Mouse (Mus musculus) heart, adult 2 months (tissue): ENCODE data around the gene Dcst1. TPM values are rescaled to one million over a fixed set of nuclear protein-coding genes. Genes with fewer than 3 reads are reported as not detected.

Experiments used
- DNase-seq, 2 experiments: peaks; one replicate each; pipeline ENCODE4 v3.0.0; 2021
- H3K27ac ChIP-seq: fragments of 200-600 bp; 2 replicates; pipeline ENCODE4 v1.8.1; 2022
- H3K27me3 ChIP-seq: fragments of 200-500 bp; 2 replicates; pipeline ENCODE4 v1.6.1; 2012; ENCODE audit warnings: mild to moderate bottlenecking, low read length, inconsistent platforms, mixed read lengths; ENCODE audit not compliant: control insufficient read depth, insufficient read depth
- H3K36me3 ChIP-seq: fragments of 200-500 bp; 2 replicates; pipeline ENCODE4 v1.6.1; 2012; ENCODE audit warnings: low read length, inconsistent platforms; ENCODE audit not compliant: control insufficient read depth, insufficient read depth
- H3K4me1 ChIP-seq: fragments of 200-500 bp; 2 replicates; pipeline ENCODE4 v1.6.1; 2011; ENCODE audit warnings: low read length; ENCODE audit not compliant: control insufficient read depth, insufficient read depth
- H3K4me3 ChIP-seq: fragments of 200-600 bp; 2 replicates; pipeline ENCODE4 v1.8.1; 2022
- H3K79me2 ChIP-seq: fragments of 200-500 bp; replicated peaks from 2 replicates; pipeline ENCODE4 v1.6.1; 2012; ENCODE audit warnings: mild to moderate bottlenecking, inconsistent platforms, low read length, moderate library complexity, mixed read lengths; ENCODE audit not compliant: control insufficient read depth, insufficient read depth
- H3K9ac ChIP-seq: fragments of 200-500 bp; 2 replicates; pipeline ENCODE4 v1.6.1; 2012; ENCODE audit warnings: low read depth, mild to moderate bottlenecking, control low read depth, inconsistent platforms, low read length, mixed read lengths
- CTCF ChIP-seq: fragments of 200-600 bp; IDR thresholded peaks from 2 replicates; pipeline ENCODE4 v1.8.1; 2022; ENCODE audit warnings: antibody characterized with exemption, mild to moderate bottlenecking, moderate library complexity
- EP300 ChIP-seq: fragments of 200-500 bp; IDR thresholded peaks from 2 replicates; pipeline ENCODE4 v1.6.1; 2011; ENCODE audit warnings: low read depth, low read length, control low read depth; ENCODE audit not compliant: insufficient read depth
- POLR2A ChIP-seq: fragments of 200-500 bp; IDR thresholded peaks from 2 replicates; pipeline ENCODE4 v1.6.1; 2011; ENCODE audit warnings: mild to moderate bottlenecking, low read depth, low read length, control low read depth; ENCODE audit not compliant: insufficient read depth
- WGBS: fragments of 180-500 bp; shearing (Covaris S2); methylation state at CpG from one replicate; pipeline ENCODE4 v1.1.7; 2018; 5-methylcytosine and 5-hydroxymethylcytosine counted together
- intact Hi-C: fragments of 180-260 bp; cut with DNase I; formaldehyde crosslinking; loops from one replicate; pipeline ENCODE4 v1.15.1; 2025
- polyA plus RNA-seq: library from polyadenylated mRNA; depleted of rRNA; stranded (reverse); fragments of >200 nt; gene quantifications from 2 replicates; pipeline ENCODE4 v1.2.3, GENCODE M21; 2012
- total RNA-seq, 2 experiments: library from RNA; stranded (reverse); gene quantifications; 2 replicates each; pipeline ENCODE4 v1.2.3; 2021

Gene Dcst1
- total and polyA plus RNA-seq, 3 experiments = 0.23 TPM; not detected in 2

DNA sequence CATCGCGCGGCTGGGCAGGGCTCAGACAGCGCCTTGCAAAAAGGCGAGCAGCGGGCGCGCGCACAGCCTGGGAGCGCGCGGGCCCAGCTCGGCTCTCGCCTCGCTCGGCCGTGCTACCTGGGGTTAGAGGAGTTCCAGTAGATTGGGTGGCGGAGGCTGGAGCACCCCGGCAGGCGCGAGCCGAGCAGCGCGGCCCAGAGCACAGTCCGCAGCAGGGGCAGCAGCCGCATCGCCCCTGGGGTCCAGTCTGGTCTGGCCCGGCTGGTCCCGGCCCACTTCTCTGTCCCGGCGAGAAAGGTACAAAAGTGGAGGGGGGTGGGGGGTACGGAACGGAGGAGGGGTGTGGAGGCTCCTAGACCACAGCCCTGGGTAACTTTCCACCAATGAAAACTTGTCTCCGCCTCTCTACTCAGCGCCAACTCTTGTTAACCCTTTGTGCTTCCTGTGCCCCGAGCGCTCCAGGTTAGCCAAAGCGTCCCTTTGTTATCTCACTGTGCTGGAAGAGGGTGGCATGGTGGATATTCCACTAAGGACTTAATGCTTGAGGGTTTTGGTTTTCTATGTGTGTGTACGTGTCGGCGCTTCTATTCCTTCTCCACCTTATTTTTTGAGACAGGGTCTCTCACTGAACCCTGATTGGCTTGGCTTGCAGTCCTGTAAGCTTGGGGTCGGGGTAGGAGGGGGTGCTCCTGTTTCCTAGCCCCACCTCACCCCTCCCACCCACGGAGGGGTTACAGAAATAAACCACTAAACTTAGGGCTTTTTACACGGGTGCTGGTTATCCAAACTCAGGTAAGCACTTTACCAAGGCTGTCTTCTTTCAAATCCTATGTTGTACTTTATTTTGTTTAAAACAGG lies 27.1 kb downstream of the Dcst1 start, which contains the start of gene Efna4:
Gene Efna4 (minus strand): TSS at position 308 of the 858 bp plus-strand sequence.
- Histone ChIP-seq H3K4me3 (peak within 1 kb of the TSS; percentile 71), H3K27me3 (no peaks in the 10 kb centered on the region), H3K4me1 (peaks cover 2% of the 10 kb centered on the region; the same call in 1 of the 2 replicates), H3K36me3 (no peaks in the 10 kb centered on the region), H3K9ac (peak within 1 kb of the TSS; percentile 85), H3K27ac (no peak within 1 kb of the TSS; the same call in 1 of the 2 replicates), H3K79me2 (no peaks in the 10 kb centered on the region)
- intact Hi-C loops = loop anchor here (2.0 kb wide), 1 partner anchor 21 kb away; no protein-coding TSS in a partner anchor
- peak; percentile 52 to 60 for DNase-seq
- TF ChIP-seq CTCF (no peak), EP300 (no peak), POLR2A (no peak)
- WGBS = 3% methylated on average over 44 of the region's 44 CpGs

DNA sequence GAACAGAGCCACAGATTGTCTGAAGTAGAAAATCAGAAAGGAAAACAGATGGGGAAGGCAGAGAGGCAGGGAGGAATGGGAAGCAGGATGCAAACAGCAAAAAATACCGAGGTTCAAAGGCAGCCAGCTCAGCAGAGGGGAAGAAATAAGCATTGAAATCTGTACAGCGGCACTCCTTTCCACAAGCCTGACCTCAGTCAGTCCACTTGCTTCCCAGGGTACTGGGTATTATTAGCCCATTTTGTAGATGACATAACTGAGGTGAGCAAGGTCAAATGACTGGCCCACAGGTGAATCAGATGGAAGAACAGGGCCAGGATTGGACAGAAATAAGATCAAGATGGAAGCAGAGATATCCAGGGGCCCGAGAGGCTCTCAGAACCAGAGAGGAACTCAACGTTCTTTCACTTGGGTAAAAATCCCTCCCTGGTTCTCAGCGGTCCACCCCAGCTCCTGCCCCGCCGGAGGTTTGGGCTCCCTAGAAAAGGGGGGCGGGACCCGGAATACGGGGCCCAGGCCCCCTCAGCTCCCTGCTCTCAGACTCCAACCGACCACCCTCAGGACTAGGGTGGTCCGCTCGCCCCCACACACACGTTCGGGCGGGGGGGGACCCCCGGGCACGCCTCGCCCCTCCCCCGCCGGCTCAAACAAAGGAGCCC lies 27.9 kb downstream of the Dcst1 start:
- TF ChIP-seq POLR2A = no peak
- no peak for TF ChIP-seq EP300
- TF ChIP-seq CTCF = no peak
- no peaks in the 10 kb centered on the region for H3K27me3 ChIP-seq
- no peaks in the 10 kb centered on the region for H3K36me3 ChIP-seq
- H3K4me3 ChIP-seq = peak overlapping the region; percentile 71
- intact Hi-C loops = no loop called here
- peak overlapping the region; percentile 85 for H3K9ac ChIP-seq
- DNase-seq = no peak
- no peaks in the 10 kb centered on the region for H3K79me2 ChIP-seq
- H3K4me1 ChIP-seq = peaks cover 2% of the 10 kb centered on the region; the same call in 1 of the 2 replicates
- no peak overlapping the region; the same call in 1 of the 2 replicates for H3K27ac ChIP-seq
- WGBS = 4% methylated on average over 21 of the region's 21 CpGs

DNA sequence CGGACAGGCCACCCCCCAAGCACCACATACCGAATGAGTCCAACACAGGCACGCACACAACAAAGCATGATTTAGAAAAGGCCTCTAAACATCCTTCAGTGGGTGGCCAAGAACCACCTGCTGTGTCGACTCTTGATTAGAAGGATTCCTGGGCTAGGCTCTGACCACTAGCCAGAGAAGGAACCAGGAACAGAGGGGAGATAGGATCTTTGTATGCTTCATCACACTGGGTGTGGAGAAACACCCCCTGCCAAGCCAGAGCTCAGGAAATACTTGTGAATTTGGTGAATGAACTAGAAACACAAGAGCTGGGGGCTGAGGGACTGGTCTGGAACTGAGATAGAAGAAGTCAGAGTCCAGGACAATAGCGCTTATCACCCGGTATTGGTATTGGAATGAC lies 28.5 kb downstream of the Dcst1 start:
- 57% methylated on average over 6 of the region's 6 CpGs for WGBS

DNA sequence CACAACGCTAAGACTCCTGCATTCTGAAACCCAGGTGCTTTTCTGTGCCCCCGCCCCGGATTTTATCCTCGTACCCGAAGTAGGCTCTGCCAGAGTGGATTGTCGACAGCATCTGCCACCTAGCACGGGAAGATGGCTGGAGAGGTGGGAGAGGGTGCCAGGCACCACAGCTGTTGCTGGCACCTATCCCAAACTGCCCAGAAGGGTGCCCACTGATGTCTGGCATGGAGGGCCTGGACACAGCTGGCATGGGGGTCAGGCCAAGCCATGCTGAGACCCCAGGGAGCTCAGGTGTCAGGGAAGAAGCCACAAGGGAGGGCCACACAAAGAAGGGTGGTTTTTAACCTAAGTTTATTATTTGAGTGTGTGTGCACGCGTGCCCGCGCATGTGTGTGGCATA lies 32.0 kb downstream of the Dcst1 start:
- TF ChIP-seq POLR2A = no peak
- TF ChIP-seq CTCF = no peak
- no peak for TF ChIP-seq EP300
- no peak for DNase-seq
- no peak overlapping the region for H3K9ac ChIP-seq
- H3K27ac ChIP-seq = no peak overlapping the region
- intact Hi-C loops = no loop called here
- whole genome bisulfite sequencing = 91% methylated on average over 11 of the region's 11 CpGs
- H3K4me3 ChIP-seq = no peak overlapping the region
- no peaks in the 10 kb centered on the region for H3K79me2 ChIP-seq
- H3K27me3 ChIP-seq = no peaks in the 10 kb centered on the region; the same call in 1 of the 2 replicates
- no peaks in the 10 kb centered on the region for H3K36me3 ChIP-seq
- H3K4me1 ChIP-seq = peaks cover 2% of the 10 kb centered on the region; the same call in 1 of the 2 replicates

More for the DNA sequence above, 28.5 kb downstream of the Dcst1 start:
- intact Hi-C loops = no loop called here
- no peaks in the 10 kb centered on the region for H3K79me2 ChIP-seq
- H3K27me3 ChIP-seq = no peaks in the 10 kb centered on the region
- H3K4me3 ChIP-seq = no peak overlapping the region
- no peak overlapping the region for H3K9ac ChIP-seq
- H3K4me1 ChIP-seq = peaks cover 2% of the 10 kb centered on the region; the same call in 1 of the 2 replicates
- DNase-seq = no peak
- H3K27ac ChIP-seq = no peak overlapping the region
- H3K36me3 ChIP-seq = no peaks in the 10 kb centered on the region
- TF ChIP-seq POLR2A (no peak), EP300 (no peak), CTCF (no peak)

DNA sequence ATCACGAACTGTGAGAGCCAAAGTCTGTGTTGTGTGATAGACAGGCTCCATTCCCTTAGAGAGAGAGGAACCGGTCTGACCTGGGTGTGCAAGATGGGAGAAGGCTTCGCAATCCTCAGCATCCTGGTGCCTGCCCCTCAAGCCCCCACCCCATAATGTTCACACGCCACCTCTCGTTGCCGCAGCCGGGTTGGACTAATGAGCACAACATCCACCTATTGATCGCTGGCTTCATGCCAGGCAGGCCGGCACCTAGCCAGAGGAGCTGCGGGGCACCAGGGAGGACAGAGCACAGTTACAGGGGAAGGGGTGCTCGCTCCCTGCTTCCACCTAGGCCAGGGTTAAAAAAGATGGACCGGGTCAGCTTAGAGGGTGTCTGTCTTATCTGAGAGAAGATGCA lies 32.6 kb downstream of the Dcst1 start:
- no peak overlapping the region for H3K27ac ChIP-seq
- TF ChIP-seq POLR2A (no peak), CTCF (no peak), EP300 (no peak)
- H3K36me3 ChIP-seq = no peaks in the 10 kb centered on the region
- no peaks in the 10 kb centered on the region for H3K79me2 ChIP-seq
- peaks cover 2% of the 10 kb centered on the region; the same call in 1 of the 2 replicates for H3K4me1 ChIP-seq
- no peak overlapping the region for H3K9ac ChIP-seq
- no peak overlapping the region for H3K4me3 ChIP-seq
- DNase-seq = no peak
- 64% methylated on average over 12 of the region's 12 CpGs for WGBS
- intact Hi-C loops = no loop called here
- H3K27me3 ChIP-seq = no peaks in the 10 kb centered on the region; the same call in 1 of the 2 replicates

DNA sequence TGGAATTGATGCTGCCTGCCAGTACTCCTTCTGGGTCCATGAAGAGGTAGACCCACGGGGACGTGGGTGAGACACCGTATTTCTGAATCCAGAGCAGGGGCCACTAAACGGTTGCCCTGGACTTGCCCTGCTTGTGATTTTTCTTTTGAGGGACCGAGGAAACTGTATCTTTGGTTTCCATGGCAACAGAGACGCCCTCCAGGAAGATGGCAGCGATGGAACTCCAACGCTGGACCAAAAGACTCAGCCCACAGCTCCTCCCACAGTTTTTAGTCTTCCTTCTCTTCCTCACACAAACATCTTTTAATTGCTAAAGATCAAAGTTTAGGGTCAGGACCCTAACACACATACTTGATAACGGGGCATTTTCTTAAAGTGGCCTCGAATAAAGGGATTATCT lies 33.0 kb downstream of the Dcst1 start:
- H3K79me2 ChIP-seq = no peaks in the 10 kb centered on the region
- intact Hi-C loops = no loop called here
- H3K4me1 ChIP-seq = peaks cover under 1% of the 10 kb centered on the region; the same call in 1 of the 2 replicates
- TF ChIP-seq CTCF (no peak), POLR2A (no peak), EP300 (no peak)
- no peak overlapping the region for H3K9ac ChIP-seq
- 73% methylated on average over 10 of the region's 10 CpGs for WGBS
- no peak overlapping the region for H3K4me3 ChIP-seq
- no peak for DNase-seq
- H3K36me3 ChIP-seq = no peaks in the 10 kb centered on the region
- no peak overlapping the region for H3K27ac ChIP-seq
- no peaks in the 10 kb centered on the region; the same call in 1 of the 2 replicates for H3K27me3 ChIP-seq
